Mouse (Mus musculus) heart, adult 2 months (tissue): ENCODE measurements around the gene Phgdh.

ENCODE experiments used
- CTCF ChIP-seq: fragments of 200-600 bp; IDR thresholded peaks from 2 replicates; pipeline ENCODE4 v1.8.1; 2022; ENCODE audit warnings: antibody characterized with exemption, mild to moderate bottlenecking, moderate library complexity
- POLR2A ChIP-seq: fragments of 200-500 bp; IDR thresholded peaks from 2 replicates; pipeline ENCODE4 v1.6.1; 2011; ENCODE audit warnings: mild to moderate bottlenecking, low read depth, low read length, control low read depth; ENCODE audit not compliant: insufficient read depth

DNA sequence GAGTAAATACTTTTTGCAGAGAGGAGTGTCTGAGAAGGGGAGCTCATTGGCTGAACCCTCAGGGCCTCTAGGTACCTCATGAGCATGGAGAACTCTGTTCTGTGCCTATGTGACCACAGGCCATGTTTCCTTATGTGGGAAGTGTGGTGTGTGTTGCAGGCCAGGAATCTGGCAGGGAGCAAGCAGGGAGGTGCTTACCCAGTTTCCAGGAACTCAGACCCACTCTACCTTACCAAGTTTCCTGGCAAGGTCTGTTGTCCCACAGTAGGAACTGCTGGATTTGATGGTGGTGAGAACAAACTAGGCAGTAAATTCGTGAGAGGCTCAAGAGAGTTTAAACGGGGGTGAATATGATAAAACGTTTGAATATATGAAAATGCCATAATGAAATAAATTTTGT is 26.3 kb upstream of the Phgdh start:
- no peak for TF ChIP-seq CTCF
- TF ChIP-seq POLR2A: no peak
